Mouse (Mus musculus) heart, postnatal 0 days (tissue): ENCODE measurements around the gene Znrf4.

Experiments used
- CTCF ChIP-seq: IDR thresholded peaks from 2 replicates; pipeline ENCODE4 v1.5.1; 2016; ENCODE audit warnings: antibody characterized with exemption, control low read depth, low read depth
- EP300 ChIP-seq: IDR thresholded peaks from 2 replicates; pipeline ENCODE4 v1.6.1; 2016; ENCODE audit warnings: antibody characterized with exemption, low read depth

GRCm38 (mm10) chr17:56470001-56470436, 42.2 kb downstream of the Znrf4 start:
- TF ChIP-seq EP300 (no peak), CTCF (no peak)
